Mouse (Mus musculus) embryonic facial prominence, embryonic 12.5 days (tissue): Measurements from ENCODE around the gene Utp14b. TPM values are rescaled to one million over a fixed set of nuclear protein-coding genes. Genes with fewer than 3 reads are reported as not detected.
A peak's percentile ranks its signal among the peaks of the same experiment; 100 is the strongest.

Experiments
- ATAC-seq: fragments of 200-750 bp; cut with Nextera tagmentation; 2 replicates; pipeline ENCODE4 v1.8.0; 2017; ENCODE audit not compliant: insufficient number of reproducible peaks, insufficient read depth, low FRiP score, low TSS enrichment
- H3K27ac ChIP-seq: fragments of 300-500 bp; sonication (generic); 2 replicates; pipeline ENCODE4 v1.5.1; 2016; ENCODE audit warnings: mild to moderate bottlenecking
- H3K27me3 ChIP-seq: fragments of 300-500 bp; sonication (generic); 2 replicates; pipeline ENCODE4 v1.6.1; 2016; ENCODE audit warnings: mild to moderate bottlenecking, moderate library complexity
- H3K36me3 ChIP-seq: fragments of 300-500 bp; sonication (generic); 2 replicates; pipeline ENCODE4 v1.6.1; 2016; ENCODE audit warnings: mild to moderate bottlenecking
- H3K4me1 ChIP-seq: fragments of 300-500 bp; sonication (generic); 2 replicates; pipeline ENCODE4 v1.6.1; 2016
- H3K4me2 ChIP-seq: fragments of 300-500 bp; sonication (generic); replicated peaks from 2 replicates; pipeline ENCODE4 v1.6.1; 2016; ENCODE audit warnings: mild to moderate bottlenecking, moderate library complexity
- H3K4me3 ChIP-seq: fragments of 300-500 bp; sonication (generic); 2 replicates; pipeline ENCODE4 v1.5.1; 2016; ENCODE audit warnings: mild to moderate bottlenecking
- H3K9ac ChIP-seq: fragments of 300-500 bp; sonication (generic); 2 replicates; pipeline ENCODE4 v1.6.1; 2016; ENCODE audit warnings: mild to moderate bottlenecking, moderate library complexity
- H3K9me3 ChIP-seq: fragments of 300-500 bp; sonication (generic); 2 replicates; pipeline ENCODE4 v1.6.1; 2016; ENCODE audit warnings: mild to moderate bottlenecking, moderate library complexity
- WGBS: fragments of 180-500 bp; shearing (Covaris S2); methylation state at CpG from one replicate; pipeline ENCODE4 v1.1.7; 2016; 5-methylcytosine and 5-hydroxymethylcytosine counted together
- polyA plus RNA-seq: library from polyadenylated mRNA; unstranded; fragments of >200 nt; fragmentation: Nextera tagmentation; extraction: Ambion mirVana; gene quantifications from 2 replicates; pipeline ENCODE4 v1.2.1, GENCODE M21; 2016

Gene Utp14b
- polyA plus RNA-seq, 1 experiment from 2014 or later, result 5.7 TPM

DNA sequence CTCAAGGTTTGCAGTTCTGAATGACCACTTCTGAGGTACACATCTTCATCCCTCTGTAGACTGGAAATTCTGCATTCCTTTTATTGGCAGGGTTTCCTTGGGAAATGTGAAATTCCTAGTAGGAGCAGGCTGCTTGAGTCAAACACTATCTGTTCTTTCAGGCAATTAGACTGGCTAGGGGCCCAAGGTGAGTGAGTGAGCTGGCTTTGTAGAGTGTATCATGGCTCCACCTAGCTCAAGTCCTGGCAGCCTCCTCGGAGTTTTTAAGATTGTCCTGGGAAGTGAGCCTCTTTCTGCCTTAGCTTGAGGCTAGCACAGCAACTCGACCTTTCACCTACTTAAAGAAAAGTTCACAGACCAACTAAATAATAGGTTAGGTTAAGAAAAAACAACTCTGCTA, 1.4 kb upstream of the Utp14b start:
- WGBS, result 1% methylated on average over 2 of the region's 2 CpGs
- H3K27ac ChIP-seq, result peak overlapping the region; percentile 98
- no peak overlapping the region for H3K4me2 ChIP-seq
- H3K4me3 ChIP-seq, result no peak overlapping the region
- H3K27me3 ChIP-seq, result no peaks in the 10 kb centered on the region
- H3K4me1 ChIP-seq, result peaks cover 36% of the 10 kb centered on the region
- no peak overlapping the region for H3K9ac ChIP-seq
- H3K9me3 ChIP-seq, result no peaks in the 10 kb centered on the region
- H3K36me3 ChIP-seq, result no peaks in the 10 kb centered on the region
- no peak for ATAC-seq

- 29% methylated on average over 22 of the region's 22 CpGs for WGBS
- Histone ChIP-seq H3K4me1 (peaks cover 36% of the 10 kb centered on the region), H3K4me2 (peak overlapping the region; percentile 79), H3K27me3 (no peaks in the 10 kb centered on the region), H3K27ac (peak overlapping the region; percentile 98), H3K9me3 (no peaks in the 10 kb centered on the region), H3K36me3 (no peaks in the 10 kb centered on the region), H3K4me3 (peak overlapping the region; percentile 98), H3K9ac (peak overlapping the region; percentile 27; the same call in 1 of the 2 replicates)
- no peak for ATAC-seq
These were observed 713 bp upstream of the Utp14b start for GRCm38 (mm10) chr1:78657021-78657629.

- Histone ChIP-seq H3K4me3 (peak overlapping the region; percentile 98), H3K36me3 (no peaks in the 10 kb centered on the region), H3K27me3 (no peaks in the 10 kb centered on the region), H3K4me2 (peak overlapping the region; percentile 79), H3K4me1 (peaks cover 36% of the 10 kb centered on the region), H3K9ac (peak overlapping the region; percentile 98), H3K27ac (peak overlapping the region; percentile 98), H3K9me3 (no peaks in the 10 kb centered on the region)
- no peak for ATAC-seq
- WGBS, result 2% methylated on average over 20 of the region's 20 CpGs
These were observed 817 bp downstream of the Utp14b start for GRCm38 (mm10) chr1:78658441-78659269.

DNA sequence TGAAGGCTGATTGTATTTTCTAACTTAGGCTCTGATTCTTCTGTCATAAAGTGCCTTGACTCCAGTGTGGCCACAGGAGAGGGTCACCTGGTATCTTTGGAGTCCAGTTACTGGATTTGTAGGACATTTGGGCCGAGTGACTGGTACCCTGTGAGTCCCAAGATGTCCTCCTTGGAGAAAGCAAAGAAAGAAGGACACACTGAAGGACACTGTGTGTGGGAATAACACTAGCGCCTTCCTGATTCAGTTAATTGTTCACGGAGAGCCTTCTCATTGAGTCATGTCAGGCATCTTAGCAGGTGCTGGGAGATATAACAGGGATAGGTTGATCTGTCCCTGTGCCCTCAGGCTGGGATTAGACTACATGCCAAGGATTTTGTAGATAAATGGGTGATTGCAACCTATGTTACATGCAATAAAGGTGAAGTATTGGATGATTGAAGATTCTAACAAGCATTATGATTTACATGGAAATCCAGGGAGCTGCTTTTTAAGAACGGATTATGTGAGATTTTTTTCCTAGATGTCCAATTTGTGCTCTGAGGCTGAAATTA, 1.5 kb downstream of the Utp14b start:
- WGBS, result 41% methylated on average over 4 of the region's 4 CpGs
- H3K4me3 ChIP-seq, result peak overlapping the region; percentile 98
- no peak overlapping the region for H3K27ac ChIP-seq
- peak overlapping the region; percentile 79 for H3K4me2 ChIP-seq
- ATAC-seq, result no peak
- peaks cover 6% of the 10 kb centered on the region for H3K36me3 ChIP-seq
- H3K27me3 ChIP-seq, result no peaks in the 10 kb centered on the region
- H3K9ac ChIP-seq, result peak overlapping the region; percentile 98
- H3K4me1 ChIP-seq, result peaks cover 36% of the 10 kb centered on the region
- no peaks in the 10 kb centered on the region for H3K9me3 ChIP-seq

DNA sequence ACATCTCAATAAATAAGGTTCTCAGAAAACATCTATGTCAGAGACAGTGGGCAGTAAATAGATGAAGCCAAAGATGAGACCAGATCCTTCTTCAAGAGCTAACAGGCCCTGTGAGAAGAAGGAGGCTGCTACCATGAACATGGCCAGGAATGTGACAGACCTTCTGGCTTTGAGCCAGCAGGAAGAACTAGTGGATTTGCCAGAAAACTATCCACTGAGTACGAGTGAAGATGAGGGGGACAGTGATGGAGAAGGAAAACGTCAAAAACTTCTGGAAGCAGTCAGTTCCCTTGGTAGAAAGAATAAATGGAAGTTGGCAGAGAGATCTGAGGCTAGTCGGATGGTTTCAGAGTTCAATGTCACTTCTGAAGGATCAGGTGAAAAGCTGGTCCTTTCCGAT, 6.5 kb downstream of the Utp14b start:
- ATAC-seq, result no peak
- no peaks in the 10 kb centered on the region for H3K27me3 ChIP-seq
- no peak overlapping the region for H3K4me2 ChIP-seq
- peaks cover 42% of the 10 kb centered on the region for H3K36me3 ChIP-seq
- WGBS, result 83% methylated on average over 4 of the region's 4 CpGs
- peaks cover 17% of the 10 kb centered on the region for H3K4me1 ChIP-seq
- no peak overlapping the region for H3K27ac ChIP-seq
- no peak overlapping the region for H3K4me3 ChIP-seq
- H3K9me3 ChIP-seq, result no peaks in the 10 kb centered on the region
- no peak overlapping the region for H3K9ac ChIP-seq

DNA sequence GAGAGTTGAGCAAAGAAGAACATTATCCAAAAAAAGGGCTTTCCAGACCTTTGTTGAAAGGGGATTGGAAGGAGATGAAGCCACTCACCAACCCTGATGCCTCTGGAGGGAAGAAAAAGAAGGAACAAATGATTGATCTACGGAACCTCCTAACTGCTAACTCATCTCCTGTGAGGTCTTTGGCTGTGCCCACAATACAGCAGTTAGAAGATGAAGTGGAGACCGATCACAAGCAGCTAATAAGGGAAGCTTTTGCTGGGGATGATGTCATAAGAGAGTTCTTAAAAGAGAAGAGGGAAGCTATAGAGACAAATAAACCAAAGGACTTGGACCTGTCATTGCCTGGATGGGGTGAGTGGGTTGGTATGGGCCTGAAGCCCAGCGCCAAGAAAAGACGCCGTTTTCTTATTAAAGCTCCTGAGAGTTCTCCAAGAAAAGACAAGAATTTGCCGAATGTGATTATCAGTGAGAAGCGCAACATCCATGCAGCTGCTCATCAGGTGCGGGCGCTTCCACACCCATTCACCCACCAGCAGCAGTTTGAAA, 8.2 kb downstream of the Utp14b start:
- H3K27ac ChIP-seq, result no peak overlapping the region
- H3K4me2 ChIP-seq, result no peak overlapping the region
- ATAC-seq, result no peak
- no peak overlapping the region for H3K9ac ChIP-seq
- 95% methylated on average over 9 of the region's 9 CpGs for WGBS
- peaks cover 42% of the 10 kb centered on the region for H3K36me3 ChIP-seq
- H3K27me3 ChIP-seq, result no peaks in the 10 kb centered on the region
- H3K4me3 ChIP-seq, result no peak overlapping the region
- peaks cover 2% of the 10 kb centered on the region; the same call in 1 of the 2 replicates for H3K4me1 ChIP-seq
- no peaks in the 10 kb centered on the region for H3K9me3 ChIP-seq

- no peaks in the 10 kb centered on the region for H3K27me3 ChIP-seq
- H3K4me2 ChIP-seq, result no peak overlapping the region
- no peaks in the 10 kb centered on the region for H3K4me1 ChIP-seq
- no peaks in the 10 kb centered on the region for H3K9me3 ChIP-seq
- no peak for ATAC-seq
- peaks cover 42% of the 10 kb centered on the region for H3K36me3 ChIP-seq
- H3K27ac ChIP-seq, result no peak overlapping the region
- 94% methylated on average over 1 of the region's 1 CpGs for WGBS
- no peak overlapping the region for H3K4me3 ChIP-seq
- no peak overlapping the region for H3K9ac ChIP-seq
These were observed 8.7 kb downstream of the Utp14b start for GRCm38 (mm10) chr1:78666585-78666984.

- H3K4me1 ChIP-seq, result no peaks in the 10 kb centered on the region
- 90% methylated on average over 3 of the region's 3 CpGs for WGBS
- no peak overlapping the region for H3K27ac ChIP-seq
- no peak overlapping the region for H3K4me3 ChIP-seq
- 0 out of 2 replicates have a peak, but pooled peaks cover 6% of the 10 kb centered on the region for H3K36me3 ChIP-seq
- no peaks in the 10 kb centered on the region for H3K27me3 ChIP-seq
- no peak overlapping the region for H3K4me2 ChIP-seq
- H3K9me3 ChIP-seq, result no peaks in the 10 kb centered on the region
- H3K9ac ChIP-seq, result no peak overlapping the region
- no peak for ATAC-seq
These were observed 24.5 kb downstream of the Utp14b start for GRCm38 (mm10) chr1:78682291-78682690.

DNA sequence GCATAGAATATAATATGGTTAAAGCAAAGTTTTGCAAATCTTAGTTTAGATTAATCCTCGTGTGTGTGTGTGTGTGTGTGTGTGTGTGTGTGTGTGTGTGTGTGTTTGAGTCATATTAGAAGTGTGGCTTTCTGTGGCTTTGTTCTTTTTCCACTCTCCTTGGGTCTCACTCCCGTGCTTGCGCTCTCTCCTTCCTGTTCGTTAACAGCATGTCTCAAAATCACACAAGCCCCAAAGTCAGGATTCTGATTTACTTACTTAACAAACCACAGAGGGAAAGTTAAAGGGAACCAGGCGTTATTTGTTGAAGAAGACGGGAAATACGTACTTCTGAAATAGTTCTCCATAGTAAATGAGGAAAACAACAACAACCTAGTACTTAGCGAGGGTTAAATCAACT, 26.3 kb downstream of the Utp14b start:
- Histone ChIP-seq H3K27me3 (no peaks in the 10 kb centered on the region), H3K27ac (no peak overlapping the region), H3K9ac (no peak overlapping the region), H3K36me3 (peaks cover 13% of the 10 kb centered on the region; the same call in 1 of the 2 replicates), H3K9me3 (no peaks in the 10 kb centered on the region), H3K4me3 (no peak overlapping the region), H3K4me1 (no peaks in the 10 kb centered on the region), H3K4me2 (no peak overlapping the region)
- ATAC-seq, result no peak
- WGBS, result 84% methylated on average over 8 of the region's 8 CpGs

GRCm38 (mm10) chr1:78686872-78687271, 29.0 kb downstream of the Utp14b start:
- no peak overlapping the region for H3K4me3 ChIP-seq
- H3K27me3 ChIP-seq, result no peaks in the 10 kb centered on the region
- no peak overlapping the region for H3K27ac ChIP-seq
- H3K4me2 ChIP-seq, result no peak overlapping the region
- no peak for ATAC-seq
- peaks cover 24% of the 10 kb centered on the region for H3K36me3 ChIP-seq
- no peaks in the 10 kb centered on the region for H3K9me3 ChIP-seq
- H3K4me1 ChIP-seq, result no peaks in the 10 kb centered on the region
- no peak overlapping the region for H3K9ac ChIP-seq

DNA sequence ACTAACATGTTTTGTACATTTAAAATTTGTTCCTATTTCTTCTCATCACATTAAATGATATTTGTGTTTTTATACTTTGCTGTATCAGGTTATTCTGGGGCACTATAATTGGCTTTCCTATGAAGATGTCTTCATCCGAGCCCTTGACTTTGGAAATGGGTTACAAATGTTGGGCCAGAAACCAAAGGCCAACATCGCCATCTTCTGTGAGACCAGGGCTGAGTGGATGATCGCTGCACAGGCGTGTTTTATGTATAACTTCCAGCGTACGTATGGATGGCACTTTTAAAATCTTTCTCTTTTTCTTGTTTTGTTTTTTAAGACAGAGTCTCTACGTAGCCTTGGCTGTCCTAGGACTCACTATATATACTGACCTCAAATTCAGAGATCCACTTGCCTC, 30.3 kb downstream of the Utp14b start:
- no peak overlapping the region for H3K4me3 ChIP-seq
- no peaks in the 10 kb centered on the region for H3K27me3 ChIP-seq
- no peaks in the 10 kb centered on the region for H3K4me1 ChIP-seq
- ATAC-seq, result no peak
- WGBS, result 88% methylated on average over 7 of the region's 7 CpGs
- H3K27ac ChIP-seq, result no peak overlapping the region
- peaks cover 31% of the 10 kb centered on the region for H3K36me3 ChIP-seq
- H3K9me3 ChIP-seq, result no peaks in the 10 kb centered on the region
- H3K4me2 ChIP-seq, result no peak overlapping the region
- H3K9ac ChIP-seq, result no peak overlapping the region
